Mouse (Mus musculus) embryonic facial prominence, embryonic 15.5 days (tissue): Measurements from ENCODE around the gene Itpkb. TPM values are rescaled to one million over a fixed set of nuclear protein-coding genes. Genes with fewer than 3 reads are reported as not detected.

ENCODE experiments used
- ATAC-seq: fragments of 200-750 bp; cut with Nextera tagmentation; 2 replicates; pipeline ENCODE4 v1.8.0; 2017; ENCODE audit warnings: low read depth, moderate TSS enrichment; ENCODE audit not compliant: insufficient number of reproducible peaks, low FRiP score, low TSS enrichment
- H3K27ac ChIP-seq: fragments of 300-500 bp; sonication (generic); replicated peaks from 2 replicates; pipeline ENCODE4 v1.5.1; 2015; ENCODE audit warnings: mild to moderate bottlenecking, inconsistent platforms
- H3K27me3 ChIP-seq: fragments of 300-500 bp; sonication (generic); 2 replicates; pipeline ENCODE4 v1.6.1; 2015; ENCODE audit warnings: inconsistent platforms
- H3K36me3 ChIP-seq: fragments of 300-500 bp; sonication (generic); 2 replicates; pipeline ENCODE4 v1.6.1; 2015; ENCODE audit warnings: mild to moderate bottlenecking, inconsistent platforms
- H3K4me1 ChIP-seq: fragments of 300-500 bp; sonication (generic); 2 replicates; pipeline ENCODE4 v1.6.1; 2015; ENCODE audit warnings: inconsistent platforms
- H3K4me2 ChIP-seq: fragments of 300-500 bp; sonication (generic); replicated peaks from 2 replicates; pipeline ENCODE4 v1.6.1; 2015; ENCODE audit warnings: mild to moderate bottlenecking, inconsistent platforms
- H3K4me3 ChIP-seq: fragments of 300-500 bp; sonication (generic); replicated peaks from 2 replicates; pipeline ENCODE4 v1.5.1; 2015; ENCODE audit warnings: mild to moderate bottlenecking, inconsistent platforms
- H3K9ac ChIP-seq: fragments of 300-500 bp; sonication (generic); 2 replicates; pipeline ENCODE4 v1.6.1; 2015; ENCODE audit warnings: inconsistent platforms
- H3K9me3 ChIP-seq: fragments of 300-500 bp; sonication (generic); replicated peaks from 2 replicates; pipeline ENCODE4 v1.6.1; 2016; ENCODE audit warnings: inconsistent platforms
- WGBS: fragments of 180-500 bp; shearing (Covaris S2); methylation state at CpG from one replicate; pipeline ENCODE4 v1.1.7; 2015; 5-methylcytosine and 5-hydroxymethylcytosine counted together
- polyA plus RNA-seq: library from polyadenylated mRNA; unstranded; fragments of >200 nt; fragmentation: Nextera tagmentation; extraction: Ambion mirVana; gene quantifications from 2 replicates; pipeline ENCODE4 v1.2.1, GENCODE M21; 2015

The Itpkb gene
- polyA plus RNA-seq, 1 experiment from 2014 or later: 13.5 TPM

GRCm38 (mm10) chr1:180390321-180390731, 60.0 kb downstream of the Itpkb start:
- Histone ChIP-seq H3K4me1 (peaks cover 52% of the 10 kb centered on the region), H3K27ac (no peak overlapping the region), H3K27me3 (no peaks in the 10 kb centered on the region), H3K4me2 (no peak overlapping the region), H3K36me3 (no peaks in the 10 kb centered on the region; the same call in 1 of the 2 replicates), H3K9me3 (no peaks in the 10 kb centered on the region), H3K9ac (no peak overlapping the region), H3K4me3 (no peak overlapping the region)
- ATAC-seq: no peak
- WGBS: 59% methylated on average over 3 of the region's 3 CpGs

GRCm38 (mm10) chr1:180390746-180391574, 60.7 kb downstream of the Itpkb start:
- H3K9ac ChIP-seq: no peak overlapping the region
- no peaks in the 10 kb centered on the region for H3K27me3 ChIP-seq
- H3K27ac ChIP-seq: no peak overlapping the region
- peaks cover 49% of the 10 kb centered on the region for H3K4me1 ChIP-seq
- H3K36me3 ChIP-seq: no peaks in the 10 kb centered on the region; the same call in 1 of the 2 replicates
- ATAC-seq: no peak
- H3K9me3 ChIP-seq: no peaks in the 10 kb centered on the region
- no peak overlapping the region for H3K4me3 ChIP-seq
- WGBS: 77% methylated on average over 10 of the region's 10 CpGs
- no peak overlapping the region for H3K4me2 ChIP-seq

GRCm38 (mm10) chr1:180391575-180391945, 61.3 kb downstream of the Itpkb start:
- Histone ChIP-seq H3K27me3 (no peaks in the 10 kb centered on the region), H3K4me1 (peaks cover 44% of the 10 kb centered on the region), H3K9me3 (no peaks in the 10 kb centered on the region), H3K4me3 (no peak overlapping the region), H3K36me3 (no peaks in the 10 kb centered on the region; the same call in 1 of the 2 replicates), H3K27ac (no peak overlapping the region), H3K9ac (no peak overlapping the region), H3K4me2 (no peak overlapping the region)
- 85% methylated on average over 4 of the region's 4 CpGs for WGBS
- no peak for ATAC-seq

- H3K27me3 ChIP-seq: no peaks in the 10 kb centered on the region
- H3K4me1 ChIP-seq: peaks cover 37% of the 10 kb centered on the region
- no peak for ATAC-seq
- no peak overlapping the region for H3K4me2 ChIP-seq
- H3K9me3 ChIP-seq: no peaks in the 10 kb centered on the region
- H3K27ac ChIP-seq: no peak overlapping the region
- 81% methylated on average over 5 of the region's 5 CpGs for WGBS
- no peak overlapping the region for H3K9ac ChIP-seq
- no peaks in the 10 kb centered on the region; the same call in 1 of the 2 replicates for H3K36me3 ChIP-seq
- no peak overlapping the region for H3K4me3 ChIP-seq
Measured at GRCm38 (mm10) chr1:180392137-180392798, 62.0 kb downstream of the Itpkb start.

- H3K27me3 ChIP-seq: no peaks in the 10 kb centered on the region
- ATAC-seq: no peak
- no peak overlapping the region for H3K4me3 ChIP-seq
- WGBS: 64% methylated on average over 9 of the region's 9 CpGs
- H3K9me3 ChIP-seq: no peaks in the 10 kb centered on the region
- peak overlapping the region; percentile 28; the same call in 1 of the 2 replicates for H3K27ac ChIP-seq
- H3K36me3 ChIP-seq: no peaks in the 10 kb centered on the region; the same call in 1 of the 2 replicates
- no peak overlapping the region for H3K4me2 ChIP-seq
- no peak overlapping the region for H3K9ac ChIP-seq
- H3K4me1 ChIP-seq: peaks cover 34% of the 10 kb centered on the region
Measured at GRCm38 (mm10) chr1:180393017-180393797, 62.9 kb downstream of the Itpkb start.

- Histone ChIP-seq H3K9me3 (no peaks in the 10 kb centered on the region), H3K9ac (no peak overlapping the region), H3K4me2 (no peak overlapping the region), H3K27ac (0 out of 2 replicates have a peak overlapping the region, but pooled peaks have one; percentile 2), H3K36me3 (no peaks in the 10 kb centered on the region; the same call in 1 of the 2 replicates), H3K4me3 (no peak overlapping the region), H3K27me3 (no peaks in the 10 kb centered on the region), H3K4me1 (peaks cover 28% of the 10 kb centered on the region)
- no peak for ATAC-seq
- 92% methylated on average over 12 of the region's 12 CpGs for WGBS
Measured at GRCm38 (mm10) chr1:180393873-180394272, 63.6 kb downstream of the Itpkb start.

- no peak overlapping the region for H3K9ac ChIP-seq
- H3K4me3 ChIP-seq: no peak overlapping the region
- H3K4me2 ChIP-seq: no peak overlapping the region
- H3K27me3 ChIP-seq: no peaks in the 10 kb centered on the region
- H3K36me3 ChIP-seq: no peaks in the 10 kb centered on the region; the same call in 1 of the 2 replicates
- peaks cover 38% of the 10 kb centered on the region for H3K4me1 ChIP-seq
- H3K9me3 ChIP-seq: no peaks in the 10 kb centered on the region
- H3K27ac ChIP-seq: no peak overlapping the region
- no peak for ATAC-seq
- 69% methylated on average over 5 of the region's 5 CpGs for WGBS
Measured at GRCm38 (mm10) chr1:180397734-180398133, 67.4 kb downstream of the Itpkb start.

- H3K27me3 ChIP-seq: no peaks in the 10 kb centered on the region
- H3K9ac ChIP-seq: no peak overlapping the region
- ATAC-seq: no peak
- no peaks in the 10 kb centered on the region for H3K9me3 ChIP-seq
- H3K4me2 ChIP-seq: no peak overlapping the region
- H3K4me1 ChIP-seq: peaks cover 38% of the 10 kb centered on the region
- no peak overlapping the region for H3K27ac ChIP-seq
- H3K4me3 ChIP-seq: no peak overlapping the region
- 69% methylated on average over 3 of the region's 3 CpGs for WGBS
- no peaks in the 10 kb centered on the region; the same call in 1 of the 2 replicates for H3K36me3 ChIP-seq
Measured at GRCm38 (mm10) chr1:180398446-180398845, 68.2 kb downstream of the Itpkb start.

- H3K36me3 ChIP-seq: no peaks in the 10 kb centered on the region
- no peak overlapping the region for H3K27ac ChIP-seq
- WGBS: 76% methylated on average over 4 of the region's 4 CpGs
- H3K9ac ChIP-seq: no peak overlapping the region
- H3K9me3 ChIP-seq: no peaks in the 10 kb centered on the region
- H3K27me3 ChIP-seq: no peaks in the 10 kb centered on the region
- H3K4me2 ChIP-seq: no peak overlapping the region
- H3K4me1 ChIP-seq: peaks cover 54% of the 10 kb centered on the region
- no peak for ATAC-seq
- no peak overlapping the region for H3K4me3 ChIP-seq
Measured at GRCm38 (mm10) chr1:180400691-180401455, 70.6 kb downstream of the Itpkb start.

- no peak overlapping the region for H3K4me3 ChIP-seq
- H3K27me3 ChIP-seq: no peaks in the 10 kb centered on the region
- H3K36me3 ChIP-seq: no peaks in the 10 kb centered on the region
- peaks cover 61% of the 10 kb centered on the region for H3K4me1 ChIP-seq
- H3K27ac ChIP-seq: peak overlapping the region; percentile 89
- no peak overlapping the region for H3K4me2 ChIP-seq
- no peaks in the 10 kb centered on the region for H3K9me3 ChIP-seq
- no peak overlapping the region for H3K9ac ChIP-seq
- WGBS: 75% methylated on average over 6 of the region's 6 CpGs
- no peak; the same call in 1 of the 2 replicates for ATAC-seq
Measured at GRCm38 (mm10) chr1:180401725-180402124, 71.4 kb downstream of the Itpkb start.
